Mouse (Mus musculus) T-helper 17 cell (primary cell): ENCODE measurements around the gene Cdk19.

Experiments used
- in situ Hi-C, 2 experiments: fragments of 300-600 bp; cut with MboI, MseI; formaldehyde crosslinking; loops; 1 replicate in 1 of 2; 2 replicates in 1 of 2; pipeline ENCODE4 v1.15.1; 2025; ENCODE audit warnings: high pct_unique_total_duplicates in 2 of 2

Cdk19 gene

GRCm38 (mm10) chr10:40348566-40349536 lies 9.5 kb downstream of the Cdk19 start:
- in situ Hi-C loops: loop anchor here in 1 of 2 experiments (5.0 kb wide), 1 partner anchor 92 kb away; the partner anchor contains the start of gene Gtf3c6

- in situ Hi-C loops: loop anchor here in 1 of 2 experiments (5.0 kb wide), 1 partner anchor 92 kb away; the partner anchor contains the start of gene Gtf3c6
These were observed 10.3 kb downstream of the Cdk19 start for GRCm38 (mm10) chr10:40349631-40350177.

- in situ Hi-C loops: no loop called here
These were observed 11.0 kb downstream of the Cdk19 start for GRCm38 (mm10) chr10:40350245-40350932.

GRCm38 (mm10) chr10:40351156-40351555 lies 11.8 kb downstream of the Cdk19 start:
- in situ Hi-C loops: no loop called here

GRCm38 (mm10) chr10:40354081-40354480 lies 14.7 kb downstream of the Cdk19 start:
- in situ Hi-C loops: no loop called here

GRCm38 (mm10) chr10:40354556-40354955 lies 15.2 kb downstream of the Cdk19 start:
- in situ Hi-C loops: no loop called here

GRCm38 (mm10) chr10:40358166-40358565 lies 18.8 kb downstream of the Cdk19 start:
- in situ Hi-C loops: no loop called here

- in situ Hi-C loops: no loop called here
These were observed 19.8 kb downstream of the Cdk19 start for GRCm38 (mm10) chr10:40359131-40359530.

- in situ Hi-C loops: loop anchor here in 1 of 2 experiments (5.0 kb wide), 1 partner anchor 621 kb away; no protein-coding TSS in a partner anchor
These were observed 23.6 kb downstream of the Cdk19 start for GRCm38 (mm10) chr10:40363004-40363403.

GRCm38 (mm10) chr10:40364642-40365361 lies 25.4 kb downstream of the Cdk19 start:
- in situ Hi-C loops: loop anchor here in 1 of 2 experiments (5.0 kb wide), 1 partner anchor 623 kb away; no protein-coding TSS in a partner anchor

- in situ Hi-C loops: no loop called here
These were observed 26.6 kb downstream of the Cdk19 start for GRCm38 (mm10) chr10:40365991-40366390.

- in situ Hi-C loops: no loop called here
These were observed 29.2 kb downstream of the Cdk19 start for GRCm38 (mm10) chr10:40368516-40368915.

- in situ Hi-C loops: loop anchor here in 1 of 2 experiments (5.0 kb wide), 1 partner anchor 147 kb away; no protein-coding TSS in a partner anchor
These were observed 30.8 kb downstream of the Cdk19 start for GRCm38 (mm10) chr10:40370156-40370555.

GRCm38 (mm10) chr10:40371184-40371913 lies 32.0 kb downstream of the Cdk19 start:
- in situ Hi-C loops: loop anchor here in 1 of 2 experiments (5.0 kb wide), 1 partner anchor 146 kb away; no protein-coding TSS in a partner anchor

- in situ Hi-C loops: loop anchor here in 1 of 2 experiments (5.0 kb wide), 1 partner anchor 145 kb away; no protein-coding TSS in a partner anchor
These were observed 32.7 kb downstream of the Cdk19 start for GRCm38 (mm10) chr10:40371914-40372675.

- in situ Hi-C loops: loop anchor here in 1 of 2 experiments (5.0 kb wide), 1 partner anchor 144 kb away; no protein-coding TSS in a partner anchor
These were observed 34.4 kb downstream of the Cdk19 start for GRCm38 (mm10) chr10:40373749-40374148.

GRCm38 (mm10) chr10:40374828-40375227 lies 35.5 kb downstream of the Cdk19 start:
- in situ Hi-C loops: loop anchor here in 1 of 2 experiments (5.0 kb wide), 1 partner anchor 142 kb away; no protein-coding TSS in a partner anchor

- in situ Hi-C loops: no loop called here
These were observed 36.9 kb downstream of the Cdk19 start for GRCm38 (mm10) chr10:40376286-40376685.

GRCm38 (mm10) chr10:40378284-40378683 lies 38.9 kb downstream of the Cdk19 start:
- in situ Hi-C loops: no loop called here
